Mouse (Mus musculus) lung, embryonic 14.5 days (tissue): Measurements from ENCODE around the gene Gm3327. TPM values are rescaled to one million over a fixed set of nuclear protein-coding genes. Genes with fewer than 3 reads are reported as not detected.
"Not testable (repeated sequence)": the region's sequence is repeated elsewhere in the genome, so short reads cannot be mapped to it uniquely, and the experiment has no call there.

Source experiments
- ATAC-seq: fragments of 200-750 bp; cut with Nextera tagmentation; 2 replicates; pipeline ENCODE4 v1.8.0; 2017; ENCODE audit warnings: mild to moderate bottlenecking, moderate TSS enrichment, moderate library complexity; ENCODE audit not compliant: insufficient read depth
- DNase-seq: peaks from one replicate; pipeline ENCODE4 v3.0.0-alpha.2; 2015
- H3K27ac ChIP-seq: fragments of 300-500 bp; sonication (generic); 2 replicates; pipeline ENCODE4 v1.5.1; 2014; ENCODE audit warnings: low read depth, mild to moderate bottlenecking, moderate library complexity
- H3K27me3 ChIP-seq: fragments of 300-500 bp; sonication (generic); 2 replicates; pipeline ENCODE4 v1.6.1; 2014; ENCODE audit warnings: low read length, control low read depth; ENCODE audit not compliant: insufficient read depth
- H3K36me3 ChIP-seq: fragments of 300-500 bp; sonication (generic); 2 replicates; pipeline ENCODE4 v1.6.1; 2014; ENCODE audit warnings: control low read depth; ENCODE audit not compliant: insufficient read depth
- H3K4me1 ChIP-seq: fragments of 300-500 bp; sonication (generic); 2 replicates; pipeline ENCODE4 v1.6.1; 2014; ENCODE audit warnings: antibody characterized with exemption, control low read depth; ENCODE audit not compliant: insufficient read depth
- H3K4me2 ChIP-seq: fragments of 300-500 bp; sonication (generic); 2 replicates; pipeline ENCODE4 v1.6.1; 2014; ENCODE audit warnings: mild to moderate bottlenecking
- H3K4me3 ChIP-seq: fragments of 300-500 bp; sonication (generic); 2 replicates; pipeline ENCODE4 v1.5.1; 2014; ENCODE audit warnings: low read depth, low read length
- H3K9ac ChIP-seq: fragments of 300-500 bp; sonication (generic); 2 replicates; pipeline ENCODE4 v1.6.1; 2014
- H3K9me3 ChIP-seq: fragments of 300-500 bp; sonication (generic); 2 replicates; pipeline ENCODE4 v1.6.1; 2016; ENCODE audit warnings: low read depth, low read length, control low read depth
- WGBS: fragments of 180-500 bp; shearing (Covaris S2); extraction: QIAGEN DNeasy Blood & Tissue Kit; methylation state at CpG from one replicate; pipeline ENCODE4 v1.1.7; 2014; 5-methylcytosine and 5-hydroxymethylcytosine counted together
- polyA plus RNA-seq: library from polyadenylated mRNA; unstranded; fragments of >200 nt; fragmentation: Nextera tagmentation; extraction: Ambion mirVana; gene quantifications from 2 replicates; pipeline ENCODE4 v1.2.1, GENCODE M21; 2014

Gm3327 gene
- not detected in 2 replicates for polyA plus RNA-seq

GRCm38 (mm10) chr14:44123551-44123950 lies at the start of gene Gm3327:
TSS of gene Gm3327 (plus strand) at chr14:44123851.
- H3K27ac ChIP-seq, DNase-seq, H3K9ac ChIP-seq, H3K4me1 ChIP-seq, ATAC-seq, H3K4me2 ChIP-seq, H3K4me3 ChIP-seq, H3K9me3 ChIP-seq, H3K36me3 ChIP-seq, H3K27me3 ChIP-seq: not testable (repeated sequence)
- 89% methylated on average over 3 of the region's 4 CpGs for WGBS

GRCm38 (mm10) chr14:44077785-44078341 lies 45.8 kb upstream of the Gm3327 start:
- not testable (repeated sequence) for H3K4me1 ChIP-seq, H3K9ac ChIP-seq, ATAC-seq, H3K27me3 ChIP-seq, H3K36me3 ChIP-seq, DNase-seq, H3K4me3 ChIP-seq, H3K9me3 ChIP-seq, H3K27ac ChIP-seq, H3K4me2 ChIP-seq
- WGBS, result 64% methylated on average over 5 of the region's 5 CpGs

- not testable (repeated sequence) for H3K4me2 ChIP-seq, ATAC-seq, H3K4me1 ChIP-seq, H3K27ac ChIP-seq, H3K9ac ChIP-seq, H3K9me3 ChIP-seq, H3K36me3 ChIP-seq, H3K4me3 ChIP-seq, H3K27me3 ChIP-seq, DNase-seq
- 92% methylated on average over 1 of the region's 1 CpGs for WGBS
These were observed 37.1 kb upstream of the Gm3327 start for GRCm38 (mm10) chr14:44086588-44086987.

GRCm38 (mm10) chr14:44087535-44087934 lies 36.1 kb upstream of the Gm3327 start:
- 60% methylated on average over 2 of the region's 2 CpGs for WGBS
- H3K4me1 ChIP-seq, H3K4me3 ChIP-seq, H3K9ac ChIP-seq, ATAC-seq, H3K36me3 ChIP-seq, H3K27ac ChIP-seq, DNase-seq, H3K27me3 ChIP-seq, H3K4me2 ChIP-seq, H3K9me3 ChIP-seq: not testable (repeated sequence)

- WGBS, result 52% methylated on average over 1 of the region's 1 CpGs
These were observed 32.1 kb upstream of the Gm3327 start for GRCm38 (mm10) chr14:44091524-44091923.

GRCm38 (mm10) chr14:44094445-44094844 lies 29.2 kb upstream of the Gm3327 start:
- 19% methylated on average over 5 of the region's 5 CpGs for WGBS
- H3K27ac ChIP-seq, H3K4me1 ChIP-seq, H3K9ac ChIP-seq, H3K27me3 ChIP-seq, H3K4me2 ChIP-seq, H3K36me3 ChIP-seq, ATAC-seq, H3K4me3 ChIP-seq, H3K9me3 ChIP-seq, DNase-seq: not testable (repeated sequence)

More at GRCm38 (mm10) chr14:44091524-44091923, 32.1 kb upstream of the Gm3327 start:
- DNase-seq, H3K27ac ChIP-seq, H3K9me3 ChIP-seq, H3K27me3 ChIP-seq, H3K4me2 ChIP-seq, H3K36me3 ChIP-seq, ATAC-seq, H3K9ac ChIP-seq, H3K4me1 ChIP-seq, H3K4me3 ChIP-seq: not testable (repeated sequence)

- not testable (repeated sequence) for ATAC-seq, H3K9ac ChIP-seq, DNase-seq, H3K36me3 ChIP-seq, H3K27ac ChIP-seq, H3K4me2 ChIP-seq, H3K4me1 ChIP-seq, H3K27me3 ChIP-seq, H3K9me3 ChIP-seq, H3K4me3 ChIP-seq
- no CpG with 5 or more reads among the region's 1 CpGs for WGBS
These were observed 23.6 kb upstream of the Gm3327 start for GRCm38 (mm10) chr14:44100030-44100429.

GRCm38 (mm10) chr14:44102354-44102753 lies 21.3 kb upstream of the Gm3327 start, which contains the start of gene Ear2:
TSS of gene Ear2 (plus strand) at chr14:44102654.
- not testable (repeated sequence) for H3K27ac ChIP-seq, H3K4me3 ChIP-seq, H3K4me1 ChIP-seq, H3K27me3 ChIP-seq, H3K4me2 ChIP-seq, ATAC-seq, H3K9me3 ChIP-seq, DNase-seq, H3K9ac ChIP-seq, H3K36me3 ChIP-seq
- 73% methylated on average over 2 of the region's 2 CpGs for WGBS
